Mouse (Mus musculus): ENCODE data around the gene Ppfibp1.

Ppfibp1 gene

GRCm38 (mm10) chr6:146881896-146882770 is 6.2 kb upstream of the Ppfibp1 start:
- DNase-seq (ENCODE audit: low spot score in 2 of 2) = no peak

DNA sequence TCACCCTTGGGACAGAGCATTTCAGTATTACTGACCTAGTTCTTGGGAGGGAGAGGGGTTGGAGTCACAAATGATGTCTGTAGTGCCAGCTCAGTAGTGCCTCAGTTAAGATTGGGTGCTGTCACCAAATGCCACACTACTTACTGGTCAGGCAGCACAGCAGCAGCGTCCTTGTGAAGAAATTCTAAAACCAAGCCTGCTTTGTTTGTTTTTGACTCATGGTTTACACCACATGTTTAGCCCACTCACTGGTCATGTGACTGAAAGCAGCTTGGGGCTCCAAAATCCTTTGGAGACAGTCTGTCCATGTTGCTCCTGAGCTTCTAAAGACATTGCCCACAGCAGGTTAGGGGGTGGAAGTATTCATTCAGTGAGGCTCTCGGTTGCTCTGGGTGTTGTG is 4.9 kb upstream of the Ppfibp1 start:
- DNase-seq (ENCODE audit: low spot score in 2 of 2) = no peak

GRCm38 (mm10) chr6:146884171-146884570 is 4.1 kb upstream of the Ppfibp1 start:
- DNase-seq (ENCODE audit: low spot score in 2 of 2) = no peak

DNA sequence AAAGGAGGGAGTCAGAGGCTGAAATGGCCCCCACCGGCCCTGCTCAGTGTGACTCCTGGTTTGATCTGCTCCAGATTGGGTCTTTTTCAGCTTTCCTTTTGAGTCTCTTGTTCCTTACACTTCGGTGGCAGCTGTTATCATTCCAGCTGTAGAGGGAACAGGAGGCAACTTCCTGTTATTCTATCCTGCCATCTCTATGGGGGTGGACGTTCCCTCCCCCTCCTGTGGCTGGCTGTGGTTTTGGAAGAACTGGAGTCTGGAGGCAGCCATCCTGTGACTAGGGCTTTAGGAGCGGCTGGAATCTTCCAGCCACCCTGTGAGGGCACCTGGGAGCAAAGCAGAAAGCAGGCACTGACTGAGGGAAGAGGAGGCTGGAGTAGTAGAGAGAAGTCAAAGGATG is 3.4 kb upstream of the Ppfibp1 start:
- no peak for DNase-seq (ENCODE audit: low spot score in 2 of 2)

GRCm38 (mm10) chr6:146888660-146889490 is 588 bp downstream of the Ppfibp1 start:
- DNase-seq (ENCODE audit: low spot score in 2 of 2) = no peak

DNA sequence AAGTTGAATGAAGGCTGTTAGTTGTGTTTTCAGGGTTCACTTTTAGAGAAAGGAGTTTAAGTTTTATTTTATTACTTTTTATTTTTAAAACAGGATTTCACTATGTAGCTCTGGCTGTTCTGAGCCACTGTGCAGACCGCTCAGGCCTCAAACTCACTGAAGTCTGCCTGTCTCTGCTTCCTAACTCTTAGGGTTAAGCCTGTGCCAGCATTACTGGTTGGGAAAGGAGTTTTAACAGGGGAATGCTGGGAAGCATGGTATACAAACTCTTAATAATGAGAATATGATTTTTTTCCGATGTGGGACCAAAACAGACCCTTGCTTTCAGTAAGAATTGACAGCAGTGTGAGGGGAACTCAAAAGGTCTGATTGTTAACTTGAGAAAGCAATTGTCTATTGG is 1.9 kb downstream of the Ppfibp1 start:
- no peak for DNase-seq (ENCODE audit: low spot score in 2 of 2)

GRCm38 (mm10) chr6:146890633-146891032 is 2.3 kb downstream of the Ppfibp1 start:
- no peak for DNase-seq (ENCODE audit: low spot score in 2 of 2)

DNA sequence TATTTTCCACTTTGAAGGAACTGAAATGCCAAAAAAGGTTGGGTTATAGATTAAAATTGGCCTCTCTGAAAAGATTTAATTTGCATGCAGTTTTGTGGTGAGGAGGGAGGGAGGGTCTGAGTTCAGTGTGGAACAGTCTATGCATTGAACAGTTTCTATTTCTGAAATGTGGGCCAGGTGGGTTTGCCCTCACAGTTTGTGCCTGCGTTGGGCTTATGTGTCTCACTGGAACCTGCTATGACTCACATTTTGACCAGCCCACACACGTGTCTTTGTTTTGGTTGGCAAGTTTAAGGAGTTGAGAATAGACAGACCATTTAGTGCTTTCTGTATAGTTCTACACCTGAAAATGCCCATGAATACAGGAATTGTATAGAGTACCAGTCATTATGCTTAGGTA is 5.6 kb downstream of the Ppfibp1 start:
- DNase-seq (ENCODE audit: low spot score in 2 of 2) = no peak

GRCm38 (mm10) chr6:146898709-146899108 is 10.4 kb downstream of the Ppfibp1 start:
- DNase-seq (ENCODE audit: low spot score in 2 of 2) = no peak

GRCm38 (mm10) chr6:146899647-146900046 is 11.4 kb downstream of the Ppfibp1 start:
- no peak for DNase-seq (ENCODE audit: low spot score in 2 of 2)

DNA sequence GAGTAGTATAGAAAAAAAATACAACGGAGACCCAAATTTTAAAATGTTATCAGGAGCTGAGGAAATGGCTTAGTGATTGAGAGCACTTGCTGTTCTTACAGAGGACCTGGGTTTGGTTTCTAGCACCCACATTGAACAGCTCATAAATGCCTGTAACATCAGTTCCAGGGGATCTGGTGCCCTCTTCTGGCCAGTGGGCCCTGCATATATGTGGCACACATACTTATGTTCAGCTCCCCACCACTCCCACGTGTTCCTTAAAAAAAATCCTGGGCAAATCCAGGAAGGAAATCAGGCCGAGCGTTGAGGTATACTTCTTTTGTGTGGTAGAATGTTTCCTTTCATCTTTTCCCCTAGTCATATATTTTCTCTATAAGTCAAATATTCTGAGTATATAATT is 13.6 kb downstream of the Ppfibp1 start:
- no peak for DNase-seq (ENCODE audit: low spot score in 2 of 2)

DNA sequence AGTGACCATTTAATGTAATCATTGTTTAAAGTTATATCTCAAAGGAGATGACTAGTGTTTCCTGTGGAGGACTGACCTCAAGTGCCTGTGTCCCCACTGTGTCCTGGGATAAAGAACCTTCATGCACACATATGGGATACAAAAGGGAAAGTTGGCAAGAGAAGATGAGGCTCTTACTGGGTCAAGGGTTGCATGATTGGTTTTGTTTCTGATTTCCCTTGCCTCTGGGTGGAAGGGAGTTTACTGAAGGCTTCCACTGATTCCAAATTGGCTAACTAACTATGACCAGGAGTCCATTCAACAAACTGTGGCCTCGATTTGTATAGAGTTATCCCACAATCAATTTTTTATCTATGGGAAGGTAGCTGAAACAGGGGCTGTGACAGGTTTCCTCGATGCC is 15.3 kb downstream of the Ppfibp1 start:
- no peak for DNase-seq (ENCODE audit: low spot score in 2 of 2)

DNA sequence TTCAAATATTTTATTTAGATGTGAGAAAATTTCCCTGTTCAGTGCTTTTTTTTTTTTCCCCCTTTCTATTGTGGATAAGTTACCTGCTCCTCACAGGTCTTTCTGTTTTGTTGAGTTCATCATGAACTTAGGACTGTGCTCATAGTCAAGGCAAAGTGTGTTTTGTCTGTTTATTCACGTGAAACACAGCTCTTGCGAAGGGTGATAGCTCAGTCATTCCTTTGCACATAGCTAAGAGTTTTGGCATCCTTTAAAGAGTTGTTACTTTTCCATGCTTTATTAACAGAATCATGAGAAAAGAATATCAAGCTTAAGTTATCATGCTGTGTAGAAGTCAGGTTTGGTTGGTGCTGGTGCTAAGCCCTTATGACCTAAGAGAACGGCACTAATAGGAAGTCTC is 16.4 kb downstream of the Ppfibp1 start:
- no peak for DNase-seq (ENCODE audit: low spot score in 2 of 2)

GRCm38 (mm10) chr6:146906000-146906786 is 17.9 kb downstream of the Ppfibp1 start:
- no peak for DNase-seq (ENCODE audit: low spot score in 2 of 2)

GRCm38 (mm10) chr6:146907061-146907794 is 18.9 kb downstream of the Ppfibp1 start:
- no peak for DNase-seq (ENCODE audit: low spot score in 2 of 2)

- DNase-seq (ENCODE audit: low spot score in 2 of 2) = no peak
Measured at GRCm38 (mm10) chr6:146907795-146908190, 19.5 kb downstream of the Ppfibp1 start.

GRCm38 (mm10) chr6:146908801-146909200 is 20.5 kb downstream of the Ppfibp1 start:
- DNase-seq (ENCODE audit: low spot score in 2 of 2) = no peak

GRCm38 (mm10) chr6:146909725-146910489 is 21.6 kb downstream of the Ppfibp1 start:
- no peak for DNase-seq (ENCODE audit: low spot score in 2 of 2)

DNA sequence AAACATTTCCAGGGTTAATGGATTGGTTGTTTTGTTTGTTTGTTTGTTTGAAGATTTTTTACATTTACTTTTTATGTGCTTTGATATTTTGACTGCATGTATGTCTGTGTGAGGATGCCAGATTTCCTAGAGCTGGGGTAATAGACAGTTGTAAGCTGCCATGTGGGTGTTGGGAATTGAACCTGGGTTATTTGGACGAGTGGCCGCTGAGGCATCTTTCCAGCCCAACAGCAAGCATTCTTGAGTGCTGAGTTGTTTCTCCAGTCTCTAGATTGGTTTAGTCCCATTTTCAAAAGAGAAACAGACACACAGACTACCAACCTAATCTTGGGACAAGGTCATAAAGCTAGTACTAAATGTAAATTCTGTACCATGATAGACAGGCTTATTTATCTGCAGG is 22.5 kb downstream of the Ppfibp1 start:
- no peak for DNase-seq (ENCODE audit: low spot score in 2 of 2)

- no peak for DNase-seq (ENCODE audit: low spot score in 2 of 2)
Measured at GRCm38 (mm10) chr6:146912835-146913488, 24.7 kb downstream of the Ppfibp1 start.

Measured in thymus, postnatal 10 days (tissue).